Mouse (Mus musculus): ENCODE data around the gene Kazn.

DNA sequence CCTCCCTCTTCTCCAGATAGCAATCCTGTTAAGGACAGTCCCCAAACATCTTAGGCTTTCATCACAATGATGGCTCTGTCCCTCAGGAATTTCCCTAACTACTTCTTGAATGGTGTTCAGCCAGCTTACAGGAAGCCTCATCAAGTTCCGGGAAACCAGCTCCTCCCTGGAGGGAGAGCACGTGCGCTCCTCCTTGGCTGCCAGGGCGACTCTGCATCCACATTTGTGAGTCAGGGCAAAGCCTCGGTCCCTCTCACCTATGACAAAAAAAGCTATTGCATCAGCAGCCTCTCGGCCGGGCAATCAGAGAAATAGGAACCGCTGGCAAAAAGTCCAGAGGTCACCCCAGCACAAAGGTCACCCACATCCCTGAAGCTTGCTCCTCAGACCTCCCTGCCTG is 168.4 kb downstream of the Kazn start:
- no peak for TF ChIP-seq GATA1 (IDR thresholded peaks at IDR 0.05; ENCODE audit: borderline replicate concordance, low read length)
- TF ChIP-seq FLI1 (IDR thresholded peaks at IDR 0.05; ENCODE audit: low read length) = no peak

Data from megakaryocyte, embryonic 14.5 days (primary cell).